Mouse (Mus musculus): Measurements from ENCODE around the gene Rusc1. TPM values are rescaled to one million over a fixed set of nuclear protein-coding genes. Genes with fewer than 3 reads are reported as not detected.

Rusc1 gene
- polyA plus RNA-seq, 1 experiment = 42.5 TPM

GRCm38 (mm10) chr3:89129908-89130307 is 36.8 kb upstream of the Rusc1 start:
- WGBS = 92% methylated on average over 3 of the region's 3 CpGs
- Histone ChIP-seq H3K27ac (ENCODE audit: insufficient read depth, low read length) (no peak overlapping the region), H3K4me1 (ENCODE audit: control insufficient read depth, insufficient read depth, insufficient read length) (no peaks in the 10 kb centered on the region), H3K4me3 (ENCODE audit: extremely low read depth, insufficient read depth, insufficient read length) (no peak overlapping the region), H3K27me3 (ENCODE audit: control insufficient read depth, insufficient read depth, low read length) (no peaks in the 10 kb centered on the region), H3K36me3 (ENCODE audit: control insufficient read depth, insufficient read depth, low read length) (no peaks in the 10 kb centered on the region)
- no peak for DNase-seq (ENCODE audit: low read depth in 1 of 2, low spot score in 2 of 2)
- TF ChIP-seq CTCF (IDR thresholded peaks at IDR 0.05; ENCODE audit: extremely low read depth, insufficient read depth, insufficient read length, insufficient replicate concordance) (no peak), POLR2A (IDR thresholded peaks at IDR 0.05; ENCODE audit: low read depth, low read length) (no peak)

- Histone ChIP-seq H3K36me3 (ENCODE audit: control insufficient read depth, insufficient read depth, low read length) (no peaks in the 10 kb centered on the region), H3K27me3 (ENCODE audit: control insufficient read depth, insufficient read depth, low read length) (no peaks in the 10 kb centered on the region), H3K4me3 (ENCODE audit: extremely low read depth, insufficient read depth, insufficient read length) (no peak overlapping the region), H3K4me1 (ENCODE audit: control insufficient read depth, insufficient read depth, insufficient read length) (no peaks in the 10 kb centered on the region), H3K27ac (ENCODE audit: insufficient read depth, low read length) (no peak overlapping the region)
- no peak for DNase-seq (ENCODE audit: low read depth in 1 of 2, low spot score in 2 of 2)
- TF ChIP-seq CTCF (IDR thresholded peaks at IDR 0.05; ENCODE audit: extremely low read depth, insufficient read depth, insufficient read length, insufficient replicate concordance) = no peak
- TF ChIP-seq POLR2A (IDR thresholded peaks at IDR 0.05; ENCODE audit: low read depth, low read length) = no peak
- 93% methylated on average over 3 of the region's 3 CpGs for WGBS
Observed at GRCm38 (mm10) chr3:89125981-89126380, 32.9 kb upstream of the Rusc1 start.

GRCm38 (mm10) chr3:89124241-89124640 is 31.1 kb upstream of the Rusc1 start:
- TF ChIP-seq CTCF (IDR thresholded peaks at IDR 0.05; ENCODE audit: extremely low read depth, insufficient read depth, insufficient read length, insufficient replicate concordance) = no peak
- H3K4me1 ChIP-seq (ENCODE audit: control insufficient read depth, insufficient read depth, insufficient read length) = no peaks in the 10 kb centered on the region
- DNase-seq (ENCODE audit: low read depth in 1 of 2, low spot score in 2 of 2) = no peak
- H3K27ac ChIP-seq (ENCODE audit: insufficient read depth, low read length) = no peak overlapping the region
- no peaks in the 10 kb centered on the region for H3K27me3 ChIP-seq (ENCODE audit: control insufficient read depth, insufficient read depth, low read length)
- WGBS = 70% methylated on average over 3 of the region's 3 CpGs
- H3K4me3 ChIP-seq (ENCODE audit: extremely low read depth, insufficient read depth, insufficient read length) = no peak overlapping the region
- no peaks in the 10 kb centered on the region for H3K36me3 ChIP-seq (ENCODE audit: control insufficient read depth, insufficient read depth, low read length)

GRCm38 (mm10) chr3:89123313-89123712 is 30.2 kb upstream of the Rusc1 start:
- WGBS = 74% methylated on average over 2 of the region's 2 CpGs
- no peak for TF ChIP-seq CTCF (IDR thresholded peaks at IDR 0.05; ENCODE audit: extremely low read depth, insufficient read depth, insufficient read length, insufficient replicate concordance)
- no peak for TF ChIP-seq POLR2A (IDR thresholded peaks at IDR 0.05; ENCODE audit: low read depth, low read length)
- DNase-seq (ENCODE audit: low read depth in 1 of 2, low spot score in 2 of 2) = no peak
- H3K4me1 ChIP-seq (ENCODE audit: control insufficient read depth, insufficient read depth, insufficient read length) = no peaks in the 10 kb centered on the region
- no peaks in the 10 kb centered on the region for H3K27me3 ChIP-seq (ENCODE audit: control insufficient read depth, insufficient read depth, low read length)
- H3K4me3 ChIP-seq (ENCODE audit: extremely low read depth, insufficient read depth, insufficient read length) = no peak overlapping the region
- H3K27ac ChIP-seq (ENCODE audit: insufficient read depth, low read length) = no peak overlapping the region
- no peaks in the 10 kb centered on the region for H3K36me3 ChIP-seq (ENCODE audit: control insufficient read depth, insufficient read depth, low read length)

- no peak overlapping the region for H3K27ac ChIP-seq (ENCODE audit: insufficient read depth, low read length)
- H3K36me3 ChIP-seq (ENCODE audit: control insufficient read depth, insufficient read depth, low read length) = no peaks in the 10 kb centered on the region
- no peaks in the 10 kb centered on the region for H3K27me3 ChIP-seq (ENCODE audit: control insufficient read depth, insufficient read depth, low read length)
- DNase-seq (ENCODE audit: low read depth in 1 of 2, low spot score in 2 of 2) = peak; percentile 14 to 31
- 8% methylated on average over 2 of the region's 2 CpGs for WGBS
- no peaks in the 10 kb centered on the region for H3K4me1 ChIP-seq (ENCODE audit: control insufficient read depth, insufficient read depth, insufficient read length)
- TF ChIP-seq POLR2A (IDR thresholded peaks at IDR 0.05; ENCODE audit: low read depth, low read length) (no peak), CTCF (IDR thresholded peaks at IDR 0.05; ENCODE audit: extremely low read depth, insufficient read depth, insufficient read length, insufficient replicate concordance) (peak; percentile 11; the same call in 1 of the 2 replicates)
- no peak overlapping the region for H3K4me3 ChIP-seq (ENCODE audit: extremely low read depth, insufficient read depth, insufficient read length)
Observed at GRCm38 (mm10) chr3:89115522-89115921, 22.4 kb upstream of the Rusc1 start.

GRCm38 (mm10) chr3:89113058-89113457 is 19.9 kb upstream of the Rusc1 start:
- no peaks in the 10 kb centered on the region for H3K27me3 ChIP-seq (ENCODE audit: control insufficient read depth, insufficient read depth, low read length)
- H3K27ac ChIP-seq (ENCODE audit: insufficient read depth, low read length) = no peak overlapping the region
- no peaks in the 10 kb centered on the region for H3K36me3 ChIP-seq (ENCODE audit: control insufficient read depth, insufficient read depth, low read length)
- TF ChIP-seq CTCF (IDR thresholded peaks at IDR 0.05; ENCODE audit: extremely low read depth, insufficient read depth, insufficient read length, insufficient replicate concordance) (no peak), POLR2A (IDR thresholded peaks at IDR 0.05; ENCODE audit: low read depth, low read length) (no peak)
- H3K4me1 ChIP-seq (ENCODE audit: control insufficient read depth, insufficient read depth, insufficient read length) = no peaks in the 10 kb centered on the region
- 85% methylated on average over 4 of the region's 4 CpGs for WGBS
- no peak overlapping the region for H3K4me3 ChIP-seq (ENCODE audit: extremely low read depth, insufficient read depth, insufficient read length)
- DNase-seq (ENCODE audit: low read depth in 1 of 2, low spot score in 2 of 2) = no peak

GRCm38 (mm10) chr3:89108146-89108545 is 15.0 kb upstream of the Rusc1 start:
- Histone ChIP-seq H3K4me3 (ENCODE audit: extremely low read depth, insufficient read depth, insufficient read length) (no peak overlapping the region), H3K36me3 (ENCODE audit: control insufficient read depth, insufficient read depth, low read length) (no peaks in the 10 kb centered on the region), H3K27me3 (ENCODE audit: control insufficient read depth, insufficient read depth, low read length) (no peaks in the 10 kb centered on the region), H3K27ac (ENCODE audit: insufficient read depth, low read length) (no peak overlapping the region), H3K4me1 (ENCODE audit: control insufficient read depth, insufficient read depth, insufficient read length) (no peaks in the 10 kb centered on the region)
- no peak for DNase-seq (ENCODE audit: low read depth in 1 of 2, low spot score in 2 of 2)
- TF ChIP-seq POLR2A (IDR thresholded peaks at IDR 0.05; ENCODE audit: low read depth, low read length) = no peak
- TF ChIP-seq CTCF (IDR thresholded peaks at IDR 0.05; ENCODE audit: extremely low read depth, insufficient read depth, insufficient read length, insufficient replicate concordance) = no peak
- WGBS = 80% methylated on average over 1 of the region's 1 CpGs

Measured in spleen, adult 2 months (tissue).